Mouse (Mus musculus): Measurements from ENCODE around the gene Il17re. TPM values are rescaled to one million over a fixed set of nuclear protein-coding genes. Genes with fewer than 3 reads are reported as not detected.

The Il17re gene
- total RNA-seq, 2 experiments from 2014 or later, result 0.53 to 0.55 TPM

Small RNAs within 50 kb of the gene (microRNA-seq; reads per million reads assigned to microRNA genes)
- gene Gm24387, result 0 reads per million in 2 experiments

Other genes with a start within 250 kb of the Il17re start
- gene Mtmr14, start 220.6 kb upstream of the Il17re start, total RNA-seq (2021), result 10 to 100 TPM; 21.3 to 21.6 TPM
- 10 to 100 TPM; 48.3 to 66.5 TPM for gene Cpne9, start 176.2 kb upstream of the Il17re start, total RNA-seq (2021)
- 10 to 100 TPM; 25.7 to 26.9 TPM for gene Brpf1, start 151.3 kb upstream of the Il17re start, total RNA-seq (2021)
- 1 to 10 TPM; 4.9 to 5.8 TPM for gene Ogg1, start 131.5 kb upstream of the Il17re start, total RNA-seq (2021)
- 100 to 1,000 TPM; 102 to 109 TPM for gene Camk1, start 114.5 kb upstream of the Il17re start, total RNA-seq (2021)
- gene Tada3, start 80.6 kb upstream of the Il17re start, total RNA-seq (2021), result 10 to 100 TPM; 48.6 to 56.8 TPM
- gene Arpc4, start 80.4 kb upstream of the Il17re start, total RNA-seq (2021), result 100 to 1,000 TPM; 285 to 296 TPM
- 1 to 10 TPM; 6.5 to 7.8 TPM for gene Ttll3, start 69.2 kb upstream of the Il17re start, total RNA-seq (2021)
- gene Rpusd3, start 39.1 kb upstream of the Il17re start, total RNA-seq (2021), result 10 to 100 TPM; 13.4 to 16.5 TPM
- not detected for gene Cidec, start 22.7 kb upstream of the Il17re start, total RNA-seq (2021)
- 10 to 100 TPM; 47.9 to 48.3 TPM for gene Jagn1, start 15.9 kb upstream of the Il17re start, total RNA-seq (2021)
- gene Il17rc, start 12.9 kb downstream of the Il17re start, total RNA-seq (2021), result 1 to 10 TPM; 3.9 to 5.4 TPM
- 100 to 1,000 TPM; 107 to 111 TPM for gene Creld1, start 24.8 kb downstream of the Il17re start, total RNA-seq (2021)
- gene Prrt3, start 43.4 kb downstream of the Il17re start, total RNA-seq (2021), result 10 to 100 TPM; 48.0 to 48.6 TPM
- 10 to 100 TPM; 85.3 to 86.4 TPM for gene Emc3, start 73.2 kb downstream of the Il17re start, total RNA-seq (2021)
- gene Fancd2, start 73.2 kb downstream of the Il17re start, total RNA-seq (2021), result 1 to 10 TPM; 2.2 to 3.2 TPM
- under 1 TPM in 1 of 2 experiments, not detected in 1; 0.42 TPM for gene Fancd2os, start 142.2 kb downstream of the Il17re start, total RNA-seq (2021)
- gene Brk1, start 146.3 kb downstream of the Il17re start, total RNA-seq (2021), result 100 to 1,000 TPM; 236 to 243 TPM
- gene Vhl, start 165.5 kb downstream of the Il17re start, total RNA-seq (2021), result 10 to 100 TPM; 48.4 to 51.9 TPM
- gene Irak2, start 180.0 kb downstream of the Il17re start, total RNA-seq (2021), result 10 to 100 TPM; 19.5 to 23.5 TPM
- 10 to 100 TPM; 70.4 to 71.4 TPM for gene Tatdn2, start 238.6 kb downstream of the Il17re start, total RNA-seq (2021)

Data from left cerebral cortex, postnatal 14 days (tissue).